Mouse (Mus musculus): ENCODE data around the gene Nfatc4.

Gene Nfatc4

GRCm38 (mm10) chr14:55852646-55853551, 30.0 kb downstream of the Nfatc4 start:
- in situ Hi-C loops (cut with MboI, MseI): no loop called here

- in situ Hi-C loops (cut with MboI, MseI): no loop called here
Measured at GRCm38 (mm10) chr14:55853621-55854285, 30.8 kb downstream of the Nfatc4 start, which contains the start of gene Nynrin. Gene Nynrin (plus strand): TSS chr14:55854010.

- in situ Hi-C loops (cut with MboI, MseI): no loop called here
Measured at GRCm38 (mm10) chr14:55854406-55855100, 31.6 kb downstream of the Nfatc4 start.

- in situ Hi-C loops (cut with MboI, MseI): no loop called here
Measured at GRCm38 (mm10) chr14:55855101-55855561, 32.2 kb downstream of the Nfatc4 start.

- in situ Hi-C loops (cut with MboI, MseI): no loop called here
Measured at GRCm38 (mm10) chr14:55857588-55857987, 34.6 kb downstream of the Nfatc4 start.

GRCm38 (mm10) chr14:55862186-55862585, 39.2 kb downstream of the Nfatc4 start:
- in situ Hi-C loops (cut with MboI, MseI): loop anchor here (5.0 kb wide), 1 partner anchor 85 kb away; no protein-coding TSS in a partner anchor

GRCm38 (mm10) chr14:55862970-55863369, 40.0 kb downstream of the Nfatc4 start:
- in situ Hi-C loops (cut with MboI, MseI): loop anchor here (5.0 kb wide), 1 partner anchor 86 kb away; no protein-coding TSS in a partner anchor

GRCm38 (mm10) chr14:55863773-55864172, 40.8 kb downstream of the Nfatc4 start:
- in situ Hi-C loops (cut with MboI, MseI): loop anchor here (5.0 kb wide), 1 partner anchor 86 kb away; no protein-coding TSS in a partner anchor

GRCm38 (mm10) chr14:55866962-55867361, 44.0 kb downstream of the Nfatc4 start:
- in situ Hi-C loops (cut with MboI, MseI): no loop called here

- in situ Hi-C loops (cut with MboI, MseI): no loop called here
Measured at GRCm38 (mm10) chr14:55868230-55869026, 45.5 kb downstream of the Nfatc4 start.

GRCm38 (mm10) chr14:55869538-55869937, 46.6 kb downstream of the Nfatc4 start:
- in situ Hi-C loops (cut with MboI, MseI): no loop called here

- in situ Hi-C loops (cut with MboI, MseI): loop anchor here (5.0 kb wide), 1 partner anchor 45 kb away; no protein-coding TSS in a partner anchor
Measured at GRCm38 (mm10) chr14:55872039-55872438, 49.1 kb downstream of the Nfatc4 start.

GRCm38 (mm10) chr14:55872551-55872950, 49.6 kb downstream of the Nfatc4 start:
- in situ Hi-C loops (cut with MboI, MseI): loop anchor here (5.0 kb wide), 1 partner anchor 45 kb away; no protein-coding TSS in a partner anchor

GRCm38 (mm10) chr14:55873242-55873713, 50.3 kb downstream of the Nfatc4 start:
- in situ Hi-C loops (cut with MboI, MseI): loop anchor here (5.0 kb wide), 1 partner anchor 44 kb away; no protein-coding TSS in a partner anchor

GRCm38 (mm10) chr14:55873714-55874683, 51.1 kb downstream of the Nfatc4 start:
- in situ Hi-C loops (cut with MboI, MseI): loop anchor here (5.0 kb wide), 1 partner anchor 43 kb away; no protein-coding TSS in a partner anchor

GRCm38 (mm10) chr14:55877469-55878315, 54.7 kb downstream of the Nfatc4 start:
- in situ Hi-C loops (cut with MboI, MseI): no loop called here

GRCm38 (mm10) chr14:55878316-55878940, 55.5 kb downstream of the Nfatc4 start:
- in situ Hi-C loops (cut with MboI, MseI): no loop called here

GRCm38 (mm10) chr14:55879623-55880022, 56.7 kb downstream of the Nfatc4 start:
- in situ Hi-C loops (cut with MboI, MseI): no loop called here
